Mouse (Mus musculus) lung, adult 2 months (tissue): ENCODE results near the gene Zcchc24.

Source experiments
- CTCF ChIP-seq: fragments of 200-500 bp; IDR thresholded peaks from 2 replicates; pipeline ENCODE4 v1.5.1; 2011; ENCODE audit warnings: mild to moderate bottlenecking, low read length, control low read depth; ENCODE audit not compliant: insufficient read depth
- POLR2A ChIP-seq: fragments of 200-500 bp; IDR thresholded peaks from 2 replicates; pipeline ENCODE4 v1.6.1; 2011; ENCODE audit warnings: low read depth, mild to moderate bottlenecking, control low read depth, low read length, borderline replicate concordance; ENCODE audit errors: extremely low read depth

DNA sequence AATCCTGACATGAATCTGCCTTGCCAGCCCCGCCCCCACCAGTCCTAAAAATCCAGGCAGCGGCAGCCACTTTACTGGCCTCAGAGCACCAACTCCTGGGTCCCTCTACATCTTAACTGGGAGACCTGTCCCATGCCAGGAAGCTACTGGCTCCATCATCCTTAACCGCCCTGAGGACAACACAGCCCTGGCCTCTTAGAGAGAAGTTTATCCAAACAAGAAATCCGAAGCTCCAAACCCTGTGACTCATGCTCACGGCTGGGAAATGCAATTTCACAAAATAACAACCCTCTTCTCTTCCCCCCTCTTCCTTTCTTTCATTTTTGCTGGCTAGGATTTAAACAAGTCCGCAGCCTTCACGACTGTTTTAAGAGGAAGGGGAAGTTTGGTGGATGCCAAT, 9.3 kb downstream of the Zcchc24 start:
- TF ChIP-seq POLR2A (no peak), CTCF (no peak)
